Mouse (Mus musculus) bone marrow macrophage, adult 2 months (primary cell): ENCODE data around the gene Sugt1. TPM values are rescaled to one million over a fixed set of nuclear protein-coding genes. Genes with fewer than 3 reads are reported as not detected.
A peak's percentile ranks its signal among the peaks of the same experiment; 100 is the strongest.

Source experiments
- H3K27ac ChIP-seq: 2 replicates; pipeline ENCODE4 v1.5.1; 2012; ENCODE audit warnings: low read depth, low read length; ENCODE audit not compliant: insufficient read depth
- H3K4me1 ChIP-seq: 2 replicates; pipeline ENCODE4 v1.6.1; 2012; ENCODE audit warnings: low read length; ENCODE audit not compliant: control insufficient read depth, insufficient read depth
- H3K4me3 ChIP-seq: 2 replicates; pipeline ENCODE4 v1.5.1; 2012; ENCODE audit warnings: mild to moderate bottlenecking, low read length, moderate library complexity; ENCODE audit not compliant: insufficient read depth
- CTCF ChIP-seq: IDR thresholded peaks from 2 replicates; pipeline ENCODE4 v1.5.1; 2012; ENCODE audit warnings: low read depth, mild to moderate bottlenecking, low read length, moderate library complexity
- POLR2A ChIP-seq: IDR thresholded peaks from 2 replicates; pipeline ENCODE4 v1.6.1; 2012; ENCODE audit warnings: mild to moderate bottlenecking, low read depth, low read length, borderline replicate concordance
- polyA plus RNA-seq: library from polyadenylated mRNA; stranded (reverse); fragments of >200 nt; gene quantifications from 2 replicates; pipeline ENCODE4 v1.2.4, GENCODE M21; 2012; ENCODE audit not compliant: missing spikeins, insufficient read depth, insufficient read length

Sugt1 gene
- polyA plus RNA-seq, 1 experiment, result 179 TPM

DNA sequence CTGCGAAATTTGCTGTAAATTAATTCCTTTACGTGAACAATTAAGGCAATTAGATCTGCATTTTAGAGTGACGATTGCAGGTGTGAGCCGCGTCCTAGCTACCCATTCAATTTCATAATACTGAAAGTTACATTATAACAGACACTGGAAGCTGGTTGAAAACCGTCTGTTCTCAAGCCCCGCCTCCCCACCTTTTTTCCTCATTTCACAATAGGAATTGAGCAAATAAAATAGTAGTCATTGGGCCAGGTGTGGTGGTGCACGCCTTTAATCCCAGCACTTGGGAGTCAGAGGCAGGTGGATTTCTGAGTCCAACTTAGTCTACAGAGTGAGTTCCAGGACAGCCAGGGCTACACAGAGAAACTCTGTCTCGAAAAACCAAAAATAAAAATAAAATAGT, 54.6 kb downstream of the Sugt1 start:
- Histone ChIP-seq H3K27ac (no peak overlapping the region), H3K4me1 (no peaks in the 10 kb centered on the region), H3K4me3 (no peak overlapping the region)
- TF ChIP-seq CTCF, result no peak
- TF ChIP-seq POLR2A, result no peak

DNA sequence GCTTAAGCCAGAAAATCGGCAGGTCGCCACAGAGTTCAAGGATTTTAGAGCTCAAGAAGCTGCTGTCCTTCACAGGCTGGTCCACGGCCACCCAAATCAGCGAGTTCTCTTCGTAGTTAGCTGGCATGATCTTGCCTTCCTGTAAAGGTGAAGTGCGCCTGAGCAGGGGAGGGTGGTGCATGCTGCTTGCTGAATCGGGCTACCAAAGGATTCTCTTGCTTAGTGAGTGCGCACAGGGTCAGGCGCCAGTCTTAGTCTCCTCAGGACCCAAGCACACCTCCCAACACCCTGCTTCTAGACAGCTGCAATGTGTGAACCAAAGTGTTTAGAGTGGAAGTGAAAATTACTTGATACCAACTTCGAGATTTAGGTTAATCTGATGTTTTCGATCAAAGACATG, 57.9 kb downstream of the Sugt1 start:
- Histone ChIP-seq H3K27ac (no peak overlapping the region), H3K4me1 (no peaks in the 10 kb centered on the region), H3K4me3 (no peak overlapping the region)
- TF ChIP-seq CTCF (no peak), POLR2A (no peak)

DNA sequence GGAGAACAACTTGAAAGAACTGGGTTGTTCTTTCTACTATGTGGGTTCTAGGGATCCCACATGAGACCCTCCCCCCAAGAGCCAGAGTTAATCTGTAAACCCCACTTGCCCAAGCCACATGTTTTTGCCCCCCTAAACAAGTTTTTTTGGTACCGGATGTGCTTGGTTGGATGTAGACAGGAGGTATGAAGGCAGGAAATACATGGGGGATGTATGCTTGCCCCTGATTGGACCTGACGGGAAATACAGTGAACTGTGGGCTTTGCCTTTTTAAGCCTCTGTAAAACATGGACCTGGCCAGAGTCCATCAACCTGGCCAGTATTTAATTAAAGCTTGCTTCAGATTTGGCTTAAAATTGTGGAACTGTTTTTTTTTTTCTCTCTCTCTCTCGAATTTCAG, 62.2 kb downstream of the Sugt1 start:
- Histone ChIP-seq H3K27ac (no peak overlapping the region), H3K4me1 (no peaks in the 10 kb centered on the region), H3K4me3 (no peak overlapping the region)
- TF ChIP-seq CTCF (no peak), POLR2A (no peak)

DNA sequence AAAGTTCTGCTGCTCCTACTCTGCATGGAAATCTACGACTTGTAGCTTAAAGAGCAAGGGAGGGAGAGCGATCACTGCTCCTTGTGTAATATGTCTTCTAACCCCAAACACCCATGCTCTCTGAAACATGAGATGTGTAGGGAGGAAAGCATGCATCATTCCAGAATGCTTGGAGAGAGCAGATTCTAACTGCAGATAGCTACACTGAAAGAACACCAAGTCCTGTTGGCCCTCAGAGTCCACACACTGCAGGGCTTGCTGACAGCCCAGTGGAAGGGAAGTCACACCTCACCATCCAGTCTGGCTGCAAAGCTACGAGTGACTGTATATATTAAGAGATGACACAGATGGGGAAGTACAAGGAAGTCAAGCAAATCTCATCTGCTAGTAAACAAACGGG, 65.2 kb downstream of the Sugt1 start:
- no peak overlapping the region for H3K4me3 ChIP-seq
- H3K27ac ChIP-seq, result no peak overlapping the region
- TF ChIP-seq CTCF, result no peak
- TF ChIP-seq POLR2A, result no peak
- H3K4me1 ChIP-seq, result no peaks in the 10 kb centered on the region

DNA sequence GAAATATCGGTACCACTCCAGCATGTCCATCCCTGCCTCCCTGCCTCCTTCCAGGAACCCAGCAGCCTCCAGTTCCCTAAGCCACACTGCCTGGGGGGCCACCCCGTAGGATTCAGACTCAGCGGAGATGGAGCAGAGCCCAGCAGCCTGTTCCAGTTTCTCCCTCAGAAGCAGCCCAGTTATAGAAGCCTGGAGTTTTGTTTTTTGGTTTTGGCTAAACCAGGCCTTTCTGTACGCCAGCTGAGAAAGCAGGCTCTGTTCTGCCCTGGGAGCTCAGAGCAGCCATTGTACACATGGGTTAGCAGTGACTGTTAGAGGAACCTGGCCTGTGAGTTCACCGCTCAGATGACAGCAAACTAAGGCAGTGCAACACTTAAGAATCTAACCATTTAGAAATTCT, 70.8 kb downstream of the Sugt1 start:
- TF ChIP-seq POLR2A (no peak), CTCF (no peak)
- no peaks in the 10 kb centered on the region for H3K4me1 ChIP-seq
- no peak overlapping the region for H3K27ac ChIP-seq
- H3K4me3 ChIP-seq, result no peak overlapping the region

DNA sequence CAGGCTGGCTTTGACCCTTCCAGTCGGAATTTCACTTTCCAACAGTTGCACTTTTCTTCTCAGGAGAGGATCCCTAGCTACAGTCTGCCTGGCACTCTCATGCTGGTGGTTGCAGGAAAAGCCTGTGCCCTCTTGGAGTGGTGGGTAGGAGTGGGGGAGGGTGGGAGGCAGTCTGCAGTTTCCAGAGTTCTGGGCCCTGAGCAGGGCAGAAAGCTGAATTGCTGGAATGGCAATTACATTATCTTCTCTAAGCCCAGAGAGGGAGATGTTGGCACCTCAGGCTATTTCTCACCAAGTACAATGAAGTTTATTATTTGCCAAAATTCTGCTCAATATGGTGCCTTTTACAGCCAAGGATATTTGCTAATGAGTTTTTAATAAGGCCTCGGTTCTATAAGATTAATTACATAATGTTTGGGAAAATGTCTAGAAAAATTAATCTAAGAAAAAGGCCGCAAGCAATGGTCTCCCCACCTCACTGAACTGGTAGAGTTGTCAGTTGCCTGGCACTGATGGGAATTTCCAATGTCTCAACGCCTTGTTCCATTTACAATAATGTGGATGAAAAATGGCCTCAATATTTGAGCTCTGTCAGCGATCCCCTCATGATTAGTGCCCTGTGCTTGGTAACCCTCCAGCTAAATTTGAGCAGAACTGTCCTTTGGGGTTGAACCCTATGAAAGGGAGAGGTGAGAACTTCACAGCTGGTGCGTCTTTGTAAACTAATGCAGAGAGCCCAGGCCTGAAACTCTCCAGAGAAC, 71.4 kb downstream of the Sugt1 start:
- TF ChIP-seq POLR2A, result no peak
- TF ChIP-seq CTCF, result no peak
- Histone ChIP-seq H3K4me3 (no peak overlapping the region), H3K27ac (no peak overlapping the region), H3K4me1 (no peaks in the 10 kb centered on the region)

DNA sequence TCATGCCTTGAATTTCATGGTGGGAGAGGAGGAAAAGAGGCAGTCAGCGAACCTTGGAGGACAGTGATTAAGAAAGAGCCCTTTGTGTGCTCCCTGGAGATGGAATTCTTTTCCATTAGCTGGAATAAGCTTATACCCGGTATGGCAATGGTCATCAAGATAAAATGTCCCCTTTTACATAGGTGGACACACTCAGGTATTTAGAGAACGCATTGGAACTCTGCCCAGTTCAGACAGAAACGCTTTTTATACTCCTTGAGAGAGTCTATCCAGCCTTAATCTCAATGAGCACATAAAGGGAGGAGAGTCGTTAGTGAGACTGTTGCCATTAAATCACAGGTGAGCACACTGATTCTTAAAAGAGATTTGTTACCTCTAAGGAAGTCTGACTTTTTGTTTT, 73.0 kb downstream of the Sugt1 start:
- Histone ChIP-seq H3K27ac (no peak overlapping the region), H3K4me3 (no peak overlapping the region), H3K4me1 (no peaks in the 10 kb centered on the region)
- TF ChIP-seq CTCF (no peak), POLR2A (no peak)

DNA sequence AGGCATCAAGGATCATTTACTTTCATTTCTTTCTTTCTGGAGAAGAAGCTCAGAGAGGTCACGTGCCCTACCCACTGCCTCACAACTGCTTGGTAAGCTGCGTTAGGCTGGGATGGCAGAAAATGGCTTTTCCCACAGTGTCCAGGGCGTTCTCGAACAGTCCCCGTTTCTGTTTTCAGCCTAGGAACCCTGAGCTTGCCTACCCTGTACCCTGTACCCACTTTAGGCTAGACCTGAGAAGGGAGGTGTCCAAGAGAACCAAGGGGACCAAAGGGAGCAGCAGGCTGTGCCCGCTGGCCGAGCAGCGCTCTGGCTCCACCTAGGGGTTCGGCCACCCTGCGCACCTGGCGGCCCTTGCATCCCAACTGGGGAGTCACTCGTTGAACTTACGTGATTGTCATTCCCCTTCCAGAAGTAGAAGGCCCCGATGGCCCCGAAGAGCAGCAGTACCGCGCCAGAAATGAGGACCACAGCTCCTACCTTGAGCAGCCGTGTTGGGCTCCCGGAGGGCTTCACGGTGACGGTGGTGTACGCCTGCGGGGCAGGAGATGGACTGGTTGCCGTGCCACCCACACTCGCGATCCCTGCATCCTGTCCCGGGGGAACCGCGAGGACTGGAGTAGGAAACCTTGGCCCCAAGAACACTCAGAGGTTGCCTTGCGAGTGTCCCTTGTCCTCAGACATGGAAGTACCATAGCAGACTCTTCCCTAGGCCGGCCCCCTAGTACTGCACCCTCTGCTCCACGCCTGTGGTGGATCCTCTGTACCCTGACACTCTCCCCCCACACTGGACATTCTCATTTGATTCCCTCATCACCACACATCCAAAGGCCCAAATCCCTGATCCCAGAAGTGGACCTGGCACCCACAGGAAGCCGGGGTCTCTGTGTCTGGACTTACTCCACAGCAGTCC, 73.8 kb downstream of the Sugt1 start:
- Histone ChIP-seq H3K4me3 (peak overlapping the region; percentile 46), H3K27ac (no peak overlapping the region), H3K4me1 (no peaks in the 10 kb centered on the region)
- no peak for TF ChIP-seq POLR2A
- TF ChIP-seq CTCF, result no peak

DNA sequence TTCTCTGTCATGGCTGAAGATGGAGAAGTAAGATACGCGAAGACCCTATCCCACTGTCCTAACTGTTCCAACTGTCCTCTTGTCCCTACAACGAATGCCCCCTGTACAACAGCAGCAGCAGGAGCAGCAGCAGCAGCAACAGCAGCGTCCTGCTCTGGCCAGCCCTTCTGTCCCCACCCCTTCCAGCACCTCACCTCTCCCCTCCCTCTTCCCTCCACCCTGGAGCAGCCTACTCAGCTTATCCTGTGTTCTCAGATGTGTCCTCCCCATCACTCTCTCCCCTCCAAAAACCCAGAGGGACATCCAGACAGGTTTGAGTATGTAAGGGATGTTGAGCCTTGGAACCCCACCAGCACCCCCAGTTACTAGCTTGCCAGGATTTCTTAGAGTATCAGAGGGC, 74.5 kb downstream of the Sugt1 start, which contains the start of gene Cnmd:
Gene Cnmd (minus strand): TSS at position 170 of the 400 bp plus-strand sequence.
- H3K4me3 ChIP-seq, result peak within 1 kb of the TSS; percentile 46
- no peaks in the 10 kb centered on the region for H3K4me1 ChIP-seq
- TF ChIP-seq POLR2A (no peak), CTCF (no peak)
- no peak within 1 kb of the TSS for H3K27ac ChIP-seq

DNA sequence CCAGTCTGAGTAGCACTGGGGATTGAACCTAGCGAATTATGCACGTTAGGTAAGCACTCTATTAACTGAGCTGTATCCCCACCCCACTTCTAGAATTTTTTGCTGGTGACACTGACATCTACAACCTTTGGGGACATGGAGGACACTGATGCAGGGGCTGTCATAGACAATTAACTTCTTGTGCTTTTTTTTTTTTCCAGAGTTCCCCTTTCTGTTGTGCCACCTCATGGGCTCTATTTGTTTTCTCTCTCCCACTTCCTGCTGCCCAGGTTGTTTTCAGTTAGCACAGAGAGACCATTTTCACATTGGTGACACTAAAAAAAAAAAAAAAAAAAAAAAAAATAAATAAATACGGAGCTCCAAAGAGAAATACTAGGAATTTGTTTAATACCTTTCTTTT, 83.5 kb downstream of the Sugt1 start:
- Histone ChIP-seq H3K27ac (no peak overlapping the region), H3K4me1 (no peaks in the 10 kb centered on the region), H3K4me3 (no peak overlapping the region)
- TF ChIP-seq CTCF (no peak), POLR2A (no peak)
